In the genomic region with DNA sequence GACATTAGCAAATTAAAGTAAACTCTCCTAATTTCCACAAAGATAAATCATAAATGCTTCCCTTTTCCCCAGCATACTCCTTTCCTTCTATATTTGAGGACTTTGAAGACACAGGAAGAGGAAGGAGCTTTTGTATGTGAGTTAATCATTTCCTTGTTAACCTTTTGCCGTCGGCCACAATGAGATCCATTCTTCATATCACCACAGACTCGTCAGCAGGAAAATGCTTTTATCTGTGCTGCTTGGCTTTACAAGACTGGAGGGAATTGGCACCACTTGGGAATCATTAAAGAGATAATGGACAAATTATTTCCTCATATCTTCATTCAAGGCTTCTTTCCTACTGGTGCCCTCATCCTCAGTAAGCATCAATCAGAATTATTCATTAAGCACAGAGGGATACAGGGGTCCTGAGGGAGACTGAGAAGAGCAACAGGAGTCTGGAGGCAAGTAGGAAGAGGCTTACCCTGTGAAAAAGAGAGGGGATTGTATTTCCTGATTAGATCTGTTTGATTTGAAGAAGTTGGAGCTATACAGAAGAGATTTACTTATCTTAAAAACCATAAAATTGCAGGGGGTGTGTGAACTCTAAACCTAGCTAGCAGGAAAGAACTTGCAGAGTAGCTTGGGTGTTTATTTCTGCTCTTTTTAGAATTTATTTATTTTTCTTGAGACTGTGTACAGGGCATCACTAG, we compare ENCODE assay signal across 20 mouse cellular contexts.
A peak's percentile ranks its signal among the peaks of the same experiment; 100 is the strongest.
DNase-seq lines count a peak whose midpoint lies in the region; ATAC-seq and TF ChIP-seq lines count a peak whose summit lies in the region.
"Had no signal": no experiment of that assay in that cellular context is flagged by ENCODE, and none has a peak within 500 bp of the region (broad histone marks: within the 10 kb centered on the region; RNA-seq: fewer than 3 reads in every experiment).

No protein-coding gene starts in this region.

- peak; percentile 23; the same call in 1 of the 2 replicates for ATAC-seq in forebrain, embryonic 14.5 days
- no peak for ATAC-seq in forebrain, embryonic 15.5 days (replicated peaks)
- ATAC-seq in neural tube, embryonic 14.5 days (ENCODE audit: low read depth): peak; percentile 60; the same call in 1 of the 2 replicates
- ATAC-seq in intestine, postnatal 0 days: peak; percentile 78

- TF ChIP-seq CTCF in intestine, postnatal 0 days (IDR thresholded peaks at IDR 0.05; ENCODE audit: low read depth): no peak

- no peak overlapping the region for H3K9ac ChIP-seq in forebrain, embryonic 14.5 days (ENCODE audit: low read length)
- H3K9ac ChIP-seq in forebrain, embryonic 15.5 days (replicated peaks): no peak overlapping the region
- H3K9ac ChIP-seq in neural tube, embryonic 14.5 days (replicated peaks; ENCODE audit: low read depth, low read length): no peak overlapping the region
- H3K9ac ChIP-seq in intestine, postnatal 0 days (ENCODE audit: low read depth, low read length): no peak overlapping the region
- H3K9ac ChIP-seq: forebrain, embryonic 12.5 days; liver, embryonic 14.5 days; lung, embryonic 15.5 days; neural tube, embryonic 12.5 days; stomach, embryonic 15.5 days had no signal

- H3K27me3 ChIP-seq in forebrain, embryonic 14.5 days (replicated peaks; ENCODE audit: control insufficient read depth, insufficient read depth, low read length): no peaks in the 10 kb centered on the region
- H3K27me3 ChIP-seq in forebrain, embryonic 15.5 days: no peaks in the 10 kb centered on the region
- H3K27me3 ChIP-seq in neural tube, embryonic 14.5 days (ENCODE audit: control insufficient read depth, insufficient read depth, low read length): no peaks in the 10 kb centered on the region
- H3K27me3 ChIP-seq in intestine, postnatal 0 days (replicated peaks; ENCODE audit: control insufficient read depth, insufficient read depth, low read length): no peaks in the 10 kb centered on the region
- H3K27me3 ChIP-seq: forebrain, embryonic 12.5 days; lung, embryonic 15.5 days; neural tube, embryonic 12.5 days; stomach, embryonic 15.5 days had no signal

- H3K9me3 ChIP-seq in forebrain, embryonic 14.5 days (replicated peaks; ENCODE audit: control insufficient read depth, low read length): no peaks in the 10 kb centered on the region
- no peaks in the 10 kb centered on the region for H3K9me3 ChIP-seq in forebrain, embryonic 15.5 days
- H3K9me3 ChIP-seq in neural tube, embryonic 14.5 days (ENCODE audit: control insufficient read depth, low read length): no peaks in the 10 kb centered on the region
- no peaks in the 10 kb centered on the region for H3K9me3 ChIP-seq in intestine, postnatal 0 days (ENCODE audit: control insufficient read depth)
- H3K9me3 ChIP-seq: forebrain, embryonic 12.5 days; lung, embryonic 15.5 days; neural tube, embryonic 12.5 days; stomach, embryonic 15.5 days had no signal

- H3K4me1 ChIP-seq in forebrain, embryonic 14.5 days (ENCODE audit: control insufficient read depth, insufficient read depth, low read length): no peaks in the 10 kb centered on the region
- H3K4me1 ChIP-seq in forebrain, embryonic 15.5 days: no peaks in the 10 kb centered on the region
- H3K4me1 ChIP-seq in neural tube, embryonic 14.5 days (ENCODE audit: control insufficient read depth, insufficient read depth, low read length): no peaks in the 10 kb centered on the region
- no peaks in the 10 kb centered on the region for H3K4me1 ChIP-seq in intestine, postnatal 0 days (replicated peaks; ENCODE audit: control insufficient read depth, insufficient read depth, low read length)
- H3K4me1 ChIP-seq: forebrain, embryonic 12.5 days; lung, embryonic 15.5 days; neural tube, embryonic 12.5 days; stomach, embryonic 15.5 days had no signal

- no peak overlapping the region for H3K27ac ChIP-seq in forebrain, embryonic 14.5 days (ENCODE audit: low read depth, low read length)
- H3K27ac ChIP-seq in forebrain, embryonic 15.5 days (replicated peaks): no peak overlapping the region
- H3K27ac ChIP-seq in neural tube, embryonic 14.5 days (ENCODE audit: low read depth, low read length): no peak overlapping the region
- peak overlapping the region; percentile 22 for H3K27ac ChIP-seq in intestine, postnatal 0 days (ENCODE audit: low read depth, low read length)
- H3K27ac ChIP-seq: forebrain, embryonic 12.5 days; heart, adult 2 months; liver, embryonic 14.5 days; lung, embryonic 15.5 days; neural tube, embryonic 12.5 days; stomach, embryonic 15.5 days had no signal

- 23% methylated on average over 3 of the region's 3 CpGs for WGBS in forebrain, embryonic 14.5 days
- WGBS in forebrain, embryonic 15.5 days: 17% methylated on average over 3 of the region's 3 CpGs
- WGBS in neural tube, embryonic 14.5 days: 22% methylated on average over 3 of the region's 3 CpGs
- WGBS in intestine, postnatal 0 days: 16% methylated on average over 3 of the region's 3 CpGs

- intact Hi-C loops in heart, postnatal 25 days (cut with DNase I): no loop called here

- no peak overlapping the region for H3K4me2 ChIP-seq in forebrain, embryonic 14.5 days (ENCODE audit: low read length)
- H3K4me2 ChIP-seq in forebrain, embryonic 15.5 days (replicated peaks): no peak overlapping the region
- H3K4me2 ChIP-seq in neural tube, embryonic 14.5 days (ENCODE audit: low read depth, low read length): no peak overlapping the region
- H3K4me2 ChIP-seq in intestine, postnatal 0 days (replicated peaks; ENCODE audit: low read depth): peak overlapping the region; percentile 14
- H3K4me2 ChIP-seq: forebrain, embryonic 12.5 days; lung, embryonic 15.5 days; neural tube, embryonic 12.5 days; stomach, embryonic 15.5 days had no signal

- no peak overlapping the region for H3K4me3 ChIP-seq in forebrain, embryonic 14.5 days (ENCODE audit: low read depth, low read length)
- no peak overlapping the region for H3K4me3 ChIP-seq in forebrain, embryonic 15.5 days
- H3K4me3 ChIP-seq in neural tube, embryonic 14.5 days (ENCODE audit: low read depth, low read length): no peak overlapping the region
- no peak overlapping the region for H3K4me3 ChIP-seq in intestine, postnatal 0 days (ENCODE audit: low read depth, low read length)
- H3K4me3 ChIP-seq: forebrain, embryonic 12.5 days; heart, adult 2 months; lung, embryonic 15.5 days; neural tube, embryonic 12.5 days; stomach, embryonic 15.5 days had no signal

- DNase-seq in forebrain, embryonic 14.5 days (ENCODE audit: low spot score): peak; percentile 24
- DNase-seq in neural tube, embryonic 10.5 days (ENCODE audit: extremely low spot score, low spot score): no peak
- no peak for DNase-seq in cerebellum, adult 9-11 months
- no peak for DNase-seq in heart, postnatal 25 days (ENCODE audit: low spot score)
- DNase-seq: cerebellum, adult 9-10 months; gastrocnemius, postnatal 25 days; heart, adult 2 months; heart, postnatal 4 days; kidney, adult 11 months; kidney, postnatal 10 days; lung, postnatal 4 days; thymus, adult 18-20 months had no signal

- no peaks in the 10 kb centered on the region for H3K36me3 ChIP-seq in forebrain, embryonic 14.5 days (ENCODE audit: control insufficient read depth, insufficient read depth, low read length)
- H3K36me3 ChIP-seq in forebrain, embryonic 15.5 days: no peaks in the 10 kb centered on the region
- H3K36me3 ChIP-seq in neural tube, embryonic 14.5 days (ENCODE audit: control insufficient read depth, insufficient read depth, low read length): no peaks in the 10 kb centered on the region
- H3K36me3 ChIP-seq in intestine, postnatal 0 days (ENCODE audit: control insufficient read depth, insufficient read depth): no peaks in the 10 kb centered on the region
- H3K36me3 ChIP-seq: forebrain, embryonic 12.5 days; lung, embryonic 15.5 days; neural tube, embryonic 12.5 days; stomach, embryonic 15.5 days had no signal
